Mouse (Mus musculus): ENCODE results near the gene Casp7. TPM values are rescaled to one million over a fixed set of nuclear protein-coding genes. Genes with fewer than 3 reads are reported as not detected.

Casp7 gene
- total RNA-seq, 2 experiments from 2014 or later = 5.1 to 5.3 TPM

Other genes starting within 250 kb of the Casp7 start
- gene Habp2, start 110.0 kb upstream of the Casp7 start, total RNA-seq (2021) = not detected
- gene Nrap, start 7.1 kb upstream of the Casp7 start, total RNA-seq (2021) = 100 to 1,000 TPM; 598 to 893 TPM
- under 1 TPM in 1 of 2 experiments, not detected in 1; 0.18 TPM for gene Plekhs1, start 64.5 kb downstream of the Casp7 start, total RNA-seq (2021)
- gene Dclre1a, start 151.1 kb downstream of the Casp7 start, total RNA-seq (2021) = 1 to 10 TPM; 2.1 to 3.8 TPM
- gene Nhlrc2, start 151.1 kb downstream of the Casp7 start, total RNA-seq (2021) = 1 to 10 TPM; 8.5 to 9.1 TPM